Mouse (Mus musculus): ENCODE data around the gene Olfr1129. TPM values are rescaled to one million over a fixed set of nuclear protein-coding genes. Genes with fewer than 3 reads are reported as not detected.

The Olfr1129 gene
- not detected for total RNA-seq (2023)

DNA sequence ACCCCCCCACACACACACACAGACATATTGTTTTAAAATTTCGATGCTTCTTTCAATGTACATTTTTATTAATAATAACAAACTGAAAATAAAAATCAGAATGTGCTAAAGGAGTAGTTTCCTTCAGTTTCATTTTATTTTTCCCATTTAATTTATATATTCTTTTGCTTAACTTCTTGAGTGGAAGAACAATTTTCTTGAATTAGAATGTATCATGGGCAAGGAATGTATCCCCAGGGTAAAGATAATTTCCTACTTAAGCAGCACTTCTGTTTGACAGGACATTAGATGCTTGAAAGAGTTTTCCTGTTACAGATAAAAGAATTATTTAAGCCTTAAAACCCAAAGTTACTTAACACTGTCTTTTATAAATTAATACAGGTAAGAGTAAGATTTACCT, at the start of gene Olfr1129:
Olfr1129 (plus strand) TSS at position 301 of the 400 bp plus-strand sequence.

DNA sequence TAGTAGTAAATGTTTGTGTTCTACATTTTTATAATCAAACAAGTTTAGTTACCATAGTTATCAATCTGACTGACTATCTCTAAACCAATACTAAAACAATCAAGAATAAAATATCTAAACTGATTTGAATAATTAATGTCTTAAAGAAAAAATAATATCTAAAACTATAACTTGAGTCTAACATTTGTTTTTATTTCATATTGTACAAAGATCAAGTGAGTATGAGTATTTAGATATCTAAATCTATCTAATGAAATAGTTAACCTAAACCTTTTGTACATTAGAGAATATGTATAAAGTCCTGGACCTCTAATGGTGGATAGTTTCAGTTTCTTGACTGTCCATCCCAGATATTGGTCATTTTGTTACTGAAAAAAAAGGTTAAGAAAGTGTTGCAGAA, 42.2 kb upstream of the Olfr1129 start, which contains the start of gene Olfr153:
Olfr153 (plus strand) TSS at position 301 of the 400 bp plus-strand sequence.

DNA sequence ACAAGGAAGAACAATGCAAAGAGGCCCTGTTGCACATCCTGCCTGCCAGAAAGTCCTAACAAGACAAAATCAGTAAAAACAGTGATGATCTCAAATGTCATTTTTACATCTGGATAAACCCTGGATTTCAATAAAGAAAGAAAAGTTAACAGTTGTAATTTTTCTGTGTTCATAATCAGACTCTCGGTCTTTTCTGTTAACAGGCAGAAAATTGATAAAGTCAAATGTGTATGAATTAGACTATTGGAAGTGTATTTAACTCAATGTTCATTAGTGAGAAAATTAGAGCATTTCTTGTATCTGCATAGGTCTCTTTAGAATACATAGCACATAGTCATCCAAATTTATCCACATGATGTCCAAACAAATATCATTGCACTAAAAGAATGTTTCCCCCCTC, 28.3 kb upstream of the Olfr1129 start, which contains the start of gene Olfr1128:
Olfr1128 (minus strand) TSS at position 101 of the 400 bp plus-strand sequence.

GRCm38 (mm10) chr2:87605912-87606311, 32.2 kb downstream of the Olfr1129 start, which contains the start of gene Olfr1130:
Gene Olfr1130 (plus strand): TSS chr2:87606212.

GRCm38 (mm10) chr2:87626804-87627203, 53.1 kb downstream of the Olfr1129 start, which contains the start of gene Olfr1131:
Gene Olfr1131 (plus strand): TSS chr2:87627104.

Other genes starting within 250 kb of the Olfr1129 start
- not detected for gene Olfr1120, start 219.1 kb upstream of the Olfr1129 start, total RNA-seq (2023)
- not detected for gene Olfr1121, start 204.0 kb upstream of the Olfr1129 start, total RNA-seq (2023)
- not detected for gene Olfr1122, start 188.1 kb upstream of the Olfr1129 start, total RNA-seq (2023)
- gene Olfr1123, start 157.3 kb upstream of the Olfr1129 start, total RNA-seq (2023) = not detected
- gene Olfr1124, start 143.6 kb upstream of the Olfr1129 start, total RNA-seq (2023) = not detected
- gene Olfr1126, start 119.9 kb upstream of the Olfr1129 start, total RNA-seq (2023) = not detected
- gene Pramel7, start 76.8 kb upstream of the Olfr1129 start, total RNA-seq (2023) = not detected
- gene Pramel6, start 67.3 kb upstream of the Olfr1129 start, total RNA-seq (2023) = not detected
- not detected for gene Olfr153, start 42.1 kb upstream of the Olfr1129 start, total RNA-seq (2023)
- gene Olfr1128, start 28.4 kb upstream of the Olfr1129 start, total RNA-seq (2023) = not detected
- gene Olfr1130, start 32.3 kb downstream of the Olfr1129 start, total RNA-seq (2023) = not detected
- gene Olfr1131, start 53.2 kb downstream of the Olfr1129 start, total RNA-seq (2023) = not detected
- gene Olfr1132, start 63.6 kb downstream of the Olfr1129 start, total RNA-seq (2023) = not detected
- not detected for gene Olfr1133, start 73.5 kb downstream of the Olfr1129 start, total RNA-seq (2023)
- gene Olfr1134, start 84.6 kb downstream of the Olfr1129 start, total RNA-seq (2023) = not detected
- gene Olfr1135, start 99.8 kb downstream of the Olfr1129 start, total RNA-seq (2023) = not detected
- not detected for gene Olfr1136, start 120.0 kb downstream of the Olfr1129 start, total RNA-seq (2023)
- gene Olfr1137, start 139.3 kb downstream of the Olfr1129 start, total RNA-seq (2023) = not detected
- not detected for gene Olfr1138, start 166.1 kb downstream of the Olfr1129 start, total RNA-seq (2023)
- not detected for gene Olfr1140, start 169.8 kb downstream of the Olfr1129 start, total RNA-seq (2023)
- not detected for gene Olfr1141, start 180.1 kb downstream of the Olfr1129 start, total RNA-seq (2023)
- not detected for gene Olfr152, start 205.6 kb downstream of the Olfr1129 start, total RNA-seq (2023)
- gene Olfr1143, start 226.7 kb downstream of the Olfr1129 start, total RNA-seq (2023) = not detected
- gene Olfr1145, start 235.9 kb downstream of the Olfr1129 start, total RNA-seq (2023) = not detected